Mouse (Mus musculus) lung, postnatal 0 days (tissue): ENCODE measurements around the gene Magi1.

Experiments used
- CTCF ChIP-seq: IDR thresholded peaks from 2 replicates; pipeline ENCODE4 v1.5.1; 2016; ENCODE audit warnings: antibody characterized with exemption, mild to moderate bottlenecking
- EP300 ChIP-seq: IDR thresholded peaks from 2 replicates; pipeline ENCODE4 v1.6.1; 2016; ENCODE audit warnings: antibody characterized with exemption, mild to moderate bottlenecking, control low read depth

GRCm38 (mm10) chr6:93718385-93718784 lies 565.3 kb downstream of the Magi1 start:
- TF ChIP-seq EP300 (no peak), CTCF (no peak)
